Mouse (Mus musculus): ENCODE measurements at regions not wholly inside any gene's neighbourhood (a gene's known extent, or its start where the extent isn't known, plus 50 kb on each side); places are given as distances from the start of the nearest gene placed in this dataset.

DNA sequence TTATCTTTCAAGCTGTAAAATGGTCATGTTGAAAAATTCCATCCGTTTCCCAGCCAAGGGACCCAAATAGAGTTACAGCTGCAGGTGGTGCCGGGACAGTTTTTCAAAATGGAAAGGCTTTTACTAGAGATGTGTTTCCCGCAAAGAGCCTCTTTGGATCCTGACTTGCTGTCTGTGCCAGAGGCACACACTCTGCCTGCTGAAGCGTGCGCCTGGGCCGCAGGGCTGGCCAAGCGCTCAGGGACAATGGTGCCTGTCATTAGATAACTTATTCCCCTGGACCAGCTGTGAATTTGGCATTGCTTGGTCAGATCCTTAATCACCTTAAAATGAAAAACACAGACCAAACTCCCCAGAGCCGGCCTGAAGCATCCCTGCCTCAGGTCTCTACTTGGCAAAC is 110.3 kb upstream of the Egflam start:
- no peak overlapping the region for H3K4me3 ChIP-seq (ENCODE audit: low read length)
- 64% methylated on average over 8 of the region's 8 CpGs for WGBS
- no peaks in the 10 kb centered on the region for H3K36me3 ChIP-seq (ENCODE audit: control insufficient read depth, insufficient read depth, low read length)
- ATAC-seq (ENCODE audit: low read depth): no peak
- no peak overlapping the region for H3K4me2 ChIP-seq (ENCODE audit: low read depth, low read length)
- no peaks in the 10 kb centered on the region for H3K9me3 ChIP-seq (ENCODE audit: control insufficient read depth, low read length)
- H3K27ac ChIP-seq (ENCODE audit: low read length): no peak overlapping the region
- H3K4me1 ChIP-seq (replicated peaks; ENCODE audit: control insufficient read depth, insufficient read depth, low read length): no peaks in the 10 kb centered on the region
- no peak overlapping the region for H3K9ac ChIP-seq (ENCODE audit: low read length)
- H3K27me3 ChIP-seq (ENCODE audit: control insufficient read depth, insufficient read depth, low read depth, low read length): no peaks in the 10 kb centered on the region

DNA sequence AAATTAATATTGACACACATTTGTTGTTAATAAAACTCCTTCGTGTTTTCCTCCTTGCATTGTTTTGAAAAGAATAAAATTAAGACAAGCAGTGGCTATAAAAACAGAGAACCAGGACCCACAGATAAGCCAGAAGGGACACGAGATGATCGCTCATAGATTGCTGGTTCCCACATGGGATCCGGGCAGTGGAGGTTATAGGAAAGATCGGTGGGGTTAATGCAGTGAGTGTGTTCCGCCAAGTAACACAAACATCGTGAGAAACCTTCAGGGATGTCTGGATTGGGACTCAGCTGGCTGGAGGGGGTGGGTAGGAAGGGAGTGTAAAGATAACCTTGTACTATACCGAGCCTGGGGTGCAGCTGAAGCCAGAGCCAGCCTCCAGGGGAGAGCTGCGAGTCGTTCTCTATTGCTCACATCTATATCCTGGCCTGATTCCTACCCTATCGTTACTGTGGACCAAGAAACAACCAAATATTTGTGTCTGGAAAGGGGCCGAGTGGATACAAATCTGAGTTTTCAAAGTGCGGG is 116.6 kb upstream of the Egflam start:
- no peak overlapping the region for H3K9ac ChIP-seq (ENCODE audit: low read length)

GRCm38 (mm10) chr15:7521611-7522010 is 123.4 kb upstream of the Egflam start:
- Histone ChIP-seq H3K4me2 (ENCODE audit: low read depth, low read length) (no peak overlapping the region), H3K9ac (ENCODE audit: low read length) (no peak overlapping the region), H3K4me3 (ENCODE audit: low read length) (no peak overlapping the region), H3K36me3 (ENCODE audit: control insufficient read depth, insufficient read depth, low read length) (no peaks in the 10 kb centered on the region), H3K27ac (ENCODE audit: low read length) (no peak overlapping the region), H3K4me1 (replicated peaks; ENCODE audit: control insufficient read depth, insufficient read depth, low read length) (no peaks in the 10 kb centered on the region), H3K9me3 (ENCODE audit: control insufficient read depth, low read length) (no peaks in the 10 kb centered on the region), H3K27me3 (ENCODE audit: control insufficient read depth, insufficient read depth, low read depth, low read length) (no peaks in the 10 kb centered on the region)
- 56% methylated on average over 9 of the region's 9 CpGs for WGBS
- ATAC-seq (ENCODE audit: low read depth): no peak

More for the DNA sequence above, 116.6 kb upstream of the Egflam start:
- 74% methylated on average over 13 of the region's 13 CpGs for WGBS
- H3K27me3 ChIP-seq (ENCODE audit: control insufficient read depth, insufficient read depth, low read depth, low read length): no peaks in the 10 kb centered on the region
- H3K36me3 ChIP-seq (ENCODE audit: control insufficient read depth, insufficient read depth, low read length): no peaks in the 10 kb centered on the region
- no peak overlapping the region for H3K27ac ChIP-seq (ENCODE audit: low read length)
- H3K4me3 ChIP-seq (ENCODE audit: low read length): no peak overlapping the region
- H3K4me2 ChIP-seq (ENCODE audit: low read depth, low read length): no peak overlapping the region
- no peak for ATAC-seq (ENCODE audit: low read depth)
- no peaks in the 10 kb centered on the region for H3K4me1 ChIP-seq (replicated peaks; ENCODE audit: control insufficient read depth, insufficient read depth, low read length)
- no peaks in the 10 kb centered on the region for H3K9me3 ChIP-seq (ENCODE audit: control insufficient read depth, low read length)

DNA sequence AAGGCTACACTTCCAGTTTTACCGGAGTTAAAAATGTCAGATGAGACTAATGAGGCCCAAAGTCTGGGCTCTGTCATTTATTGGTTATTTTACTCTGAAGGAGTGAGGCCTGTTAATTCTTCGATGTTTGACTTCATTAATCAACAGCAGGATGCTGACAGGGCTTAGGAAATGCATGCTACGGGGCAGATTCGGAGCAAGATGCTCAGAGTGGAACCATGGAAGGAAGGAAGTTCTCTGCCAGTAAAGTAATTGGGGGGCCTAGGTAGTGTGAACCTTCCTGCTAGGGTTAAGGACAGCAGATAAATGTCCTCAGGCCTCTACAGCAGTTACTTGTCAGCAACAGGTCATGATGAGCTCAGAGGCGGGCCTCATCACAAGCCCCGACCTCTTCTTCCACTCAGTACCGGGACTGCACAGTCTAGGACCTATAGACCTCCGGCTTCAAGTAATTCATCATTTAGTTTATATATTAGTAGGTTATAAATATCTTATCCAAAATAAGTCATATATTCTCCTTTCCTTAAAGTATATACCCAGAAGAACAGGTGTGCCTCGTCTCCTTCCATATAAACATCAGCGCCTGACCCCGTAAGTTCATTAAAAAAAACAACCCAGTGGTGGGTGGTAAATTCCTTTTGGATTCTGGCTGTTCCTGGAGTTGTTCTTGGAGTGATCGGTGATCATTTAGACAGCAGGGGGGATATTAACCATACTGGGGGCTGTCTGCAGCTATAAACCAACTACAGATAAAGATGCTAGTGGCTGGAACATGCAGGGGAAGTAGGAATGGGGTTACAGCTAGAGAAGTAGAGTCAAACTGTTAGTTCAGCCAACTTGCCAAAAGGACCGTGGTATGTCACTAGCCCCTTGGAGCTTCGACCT is 124.9 kb upstream of the Egflam start:
- Histone ChIP-seq H3K9ac (ENCODE audit: low read length) (no peak overlapping the region), H3K36me3 (ENCODE audit: control insufficient read depth, insufficient read depth, low read length) (no peaks in the 10 kb centered on the region), H3K4me3 (ENCODE audit: low read length) (no peak overlapping the region), H3K27me3 (ENCODE audit: control insufficient read depth, insufficient read depth, low read depth, low read length) (no peaks in the 10 kb centered on the region), H3K27ac (ENCODE audit: low read length) (no peak overlapping the region), H3K4me1 (replicated peaks; ENCODE audit: control insufficient read depth, insufficient read depth, low read length) (no peaks in the 10 kb centered on the region), H3K9me3 (ENCODE audit: control insufficient read depth, low read length) (no peaks in the 10 kb centered on the region), H3K4me2 (ENCODE audit: low read depth, low read length) (no peak overlapping the region)
- ATAC-seq (ENCODE audit: low read depth): no peak
- WGBS: 40% methylated on average over 14 of the region's 14 CpGs

GRCm38 (mm10) chr15:7530959-7531588 is 132.9 kb upstream of the Egflam start:
- Histone ChIP-seq H3K27ac (ENCODE audit: low read length) (no peak overlapping the region), H3K9me3 (ENCODE audit: control insufficient read depth, low read length) (no peaks in the 10 kb centered on the region), H3K4me3 (ENCODE audit: low read length) (no peak overlapping the region), H3K27me3 (ENCODE audit: control insufficient read depth, insufficient read depth, low read depth, low read length) (no peaks in the 10 kb centered on the region), H3K9ac (ENCODE audit: low read length) (no peak overlapping the region), H3K36me3 (ENCODE audit: control insufficient read depth, insufficient read depth, low read length) (no peaks in the 10 kb centered on the region), H3K4me2 (ENCODE audit: low read depth, low read length) (no peak overlapping the region), H3K4me1 (replicated peaks; ENCODE audit: control insufficient read depth, insufficient read depth, low read length) (peaks cover 9% of the 10 kb centered on the region)
- no peak for ATAC-seq (ENCODE audit: low read depth)
- 3% methylated on average over 5 of the region's 5 CpGs for WGBS

- 29% methylated on average over 4 of the region's 4 CpGs for WGBS
- no peaks in the 10 kb centered on the region for H3K36me3 ChIP-seq (ENCODE audit: control insufficient read depth, insufficient read depth, low read length)
- H3K9ac ChIP-seq (ENCODE audit: low read length): no peak overlapping the region
- H3K4me2 ChIP-seq (ENCODE audit: low read depth, low read length): no peak overlapping the region
- H3K9me3 ChIP-seq (ENCODE audit: control insufficient read depth, low read length): no peaks in the 10 kb centered on the region
- H3K27ac ChIP-seq (ENCODE audit: low read length): no peak overlapping the region
- H3K4me1 ChIP-seq (replicated peaks; ENCODE audit: control insufficient read depth, insufficient read depth, low read length): no peaks in the 10 kb centered on the region
- ATAC-seq (ENCODE audit: low read depth): no peak
- H3K4me3 ChIP-seq (ENCODE audit: low read length): no peak overlapping the region
- no peaks in the 10 kb centered on the region for H3K27me3 ChIP-seq (ENCODE audit: control insufficient read depth, insufficient read depth, low read depth, low read length)
Observed at GRCm38 (mm10) chr15:7537858-7538257, 139.7 kb upstream of the Egflam start.

- no peak overlapping the region for H3K4me2 ChIP-seq (ENCODE audit: low read depth, low read length)
- no peak overlapping the region for H3K4me3 ChIP-seq (ENCODE audit: low read length)
- no peak for ATAC-seq (ENCODE audit: low read depth)
- no peaks in the 10 kb centered on the region for H3K27me3 ChIP-seq (ENCODE audit: control insufficient read depth, insufficient read depth, low read depth, low read length)
- no peak overlapping the region for H3K9ac ChIP-seq (ENCODE audit: low read length)
- H3K4me1 ChIP-seq (replicated peaks; ENCODE audit: control insufficient read depth, insufficient read depth, low read length): no peaks in the 10 kb centered on the region
- 79% methylated on average over 2 of the region's 2 CpGs for WGBS
- H3K9me3 ChIP-seq (ENCODE audit: control insufficient read depth, low read length): no peaks in the 10 kb centered on the region
- no peak overlapping the region for H3K27ac ChIP-seq (ENCODE audit: low read length)
- H3K36me3 ChIP-seq (ENCODE audit: control insufficient read depth, insufficient read depth, low read length): no peaks in the 10 kb centered on the region
Observed at GRCm38 (mm10) chr15:7553190-7553895, 155.1 kb upstream of the Egflam start.

GRCm38 (mm10) chr15:7554433-7554832 is 156.2 kb upstream of the Egflam start:
- no peak for ATAC-seq (ENCODE audit: low read depth)
- 55% methylated on average over 3 of the region's 3 CpGs for whole genome bisulfite sequencing
- Histone ChIP-seq H3K9ac (ENCODE audit: low read length) (no peak overlapping the region), H3K27me3 (ENCODE audit: control insufficient read depth, insufficient read depth, low read depth, low read length) (no peaks in the 10 kb centered on the region), H3K36me3 (ENCODE audit: control insufficient read depth, insufficient read depth, low read length) (no peaks in the 10 kb centered on the region), H3K27ac (ENCODE audit: low read length) (no peak overlapping the region), H3K4me3 (ENCODE audit: low read length) (no peak overlapping the region), H3K9me3 (ENCODE audit: control insufficient read depth, low read length) (no peaks in the 10 kb centered on the region), H3K4me1 (replicated peaks; ENCODE audit: control insufficient read depth, insufficient read depth, low read length) (no peaks in the 10 kb centered on the region), H3K4me2 (ENCODE audit: low read depth, low read length) (no peak overlapping the region)

GRCm38 (mm10) chr15:7563279-7563678 is 165.1 kb upstream of the Egflam start:
- H3K27ac ChIP-seq (ENCODE audit: low read length): peak overlapping the region; percentile 76

More at GRCm38 (mm10) chr15:7563279-7563678, 165.1 kb upstream of the Egflam start:
- H3K4me3 ChIP-seq (ENCODE audit: low read length): no peak overlapping the region
- peaks cover 19% of the 10 kb centered on the region for H3K4me1 ChIP-seq (replicated peaks; ENCODE audit: control insufficient read depth, insufficient read depth, low read length)
- H3K9ac ChIP-seq (ENCODE audit: low read length): no peak overlapping the region
- no peaks in the 10 kb centered on the region for H3K27me3 ChIP-seq (ENCODE audit: control insufficient read depth, insufficient read depth, low read depth, low read length)
- H3K4me2 ChIP-seq (ENCODE audit: low read depth, low read length): no peak overlapping the region; the same call in 1 of the 2 replicates
- ATAC-seq (ENCODE audit: low read depth): peak; percentile 86
- WGBS: 18% methylated on average over 4 of the region's 4 CpGs
- H3K9me3 ChIP-seq (ENCODE audit: control insufficient read depth, low read length): no peaks in the 10 kb centered on the region
- no peaks in the 10 kb centered on the region for H3K36me3 ChIP-seq (ENCODE audit: control insufficient read depth, insufficient read depth, low read length)
